Mouse (Mus musculus): ENCODE data around the gene Ano8.

The Ano8 gene

GRCm38 (mm10) chr8:71485142-71486135, at the start of gene Ano8:
Ano8 (minus strand) TSS chr8:71485963.
- peak; percentile 95 for DNase-seq (ENCODE audit: low read depth, low spot score)

GRCm38 (mm10) chr8:71534263-71534810, 48.6 kb upstream of the Ano8 start:
- DNase-seq (ENCODE audit: low read depth, low spot score) = no peak

- DNase-seq (ENCODE audit: low read depth, low spot score) = peak; percentile 89
These were observed 45.1 kb upstream of the Ano8 start for GRCm38 (mm10) chr8:71530735-71531467.

GRCm38 (mm10) chr8:71528362-71529073, 42.8 kb upstream of the Ano8 start:
- DNase-seq (ENCODE audit: low read depth, low spot score) = no peak

GRCm38 (mm10) chr8:71527162-71527870, 41.6 kb upstream of the Ano8 start:
- no peak for DNase-seq (ENCODE audit: low read depth, low spot score)

GRCm38 (mm10) chr8:71526272-71526671, 40.5 kb upstream of the Ano8 start:
- peak; percentile 95 for DNase-seq (ENCODE audit: low read depth, low spot score)

GRCm38 (mm10) chr8:71525226-71526050, 39.7 kb upstream of the Ano8 start, which contains the start of gene Ccdc194:
Ccdc194 (minus strand) TSS chr8:71525711.
- no peak for DNase-seq (ENCODE audit: low read depth, low spot score)

GRCm38 (mm10) chr8:71521634-71522033, 35.9 kb upstream of the Ano8 start:
- DNase-seq (ENCODE audit: low read depth, low spot score) = peak; percentile 99

GRCm38 (mm10) chr8:71519037-71519825, 33.5 kb upstream of the Ano8 start:
- DNase-seq (ENCODE audit: low read depth, low spot score) = peak; percentile 80

- DNase-seq (ENCODE audit: low read depth, low spot score) = no peak
These were observed 31.0 kb upstream of the Ano8 start for GRCm38 (mm10) chr8:71516786-71517185.

GRCm38 (mm10) chr8:71515043-71515442, 29.3 kb upstream of the Ano8 start:
- peak; percentile 70 for DNase-seq (ENCODE audit: low read depth, low spot score)

GRCm38 (mm10) chr8:71513018-71513754, 27.4 kb upstream of the Ano8 start:
- peak; percentile 48 for DNase-seq (ENCODE audit: low read depth, low spot score)

GRCm38 (mm10) chr8:71511644-71512043, 25.9 kb upstream of the Ano8 start, which contains the start of gene Plvap:
Plvap (minus strand) TSS chr8:71511752.
- DNase-seq (ENCODE audit: low read depth, low spot score) = no peak

- no peak for DNase-seq (ENCODE audit: low read depth, low spot score)
These were observed 23.6 kb upstream of the Ano8 start for GRCm38 (mm10) chr8:71509316-71509715.

GRCm38 (mm10) chr8:71507589-71508104, 21.9 kb upstream of the Ano8 start:
- peak; percentile 96 for DNase-seq (ENCODE audit: low read depth, low spot score)

GRCm38 (mm10) chr8:71505979-71506378, 20.2 kb upstream of the Ano8 start:
- no peak for DNase-seq (ENCODE audit: low read depth, low spot score)

- DNase-seq (ENCODE audit: low read depth, low spot score) = no peak
These were observed 19.6 kb upstream of the Ano8 start for GRCm38 (mm10) chr8:71505326-71505725.

GRCm38 (mm10) chr8:71504349-71504748, 18.6 kb upstream of the Ano8 start:
- no peak for DNase-seq (ENCODE audit: low read depth, low spot score)

Measured in ES-CJ7 (cell line).